Mouse (Mus musculus): ENCODE measurements at regions not wholly inside any gene's neighbourhood (a gene's known extent, or its start where the extent isn't known, plus 50 kb on each side); places are given as distances from the start of the nearest gene placed in this dataset.

DNA sequence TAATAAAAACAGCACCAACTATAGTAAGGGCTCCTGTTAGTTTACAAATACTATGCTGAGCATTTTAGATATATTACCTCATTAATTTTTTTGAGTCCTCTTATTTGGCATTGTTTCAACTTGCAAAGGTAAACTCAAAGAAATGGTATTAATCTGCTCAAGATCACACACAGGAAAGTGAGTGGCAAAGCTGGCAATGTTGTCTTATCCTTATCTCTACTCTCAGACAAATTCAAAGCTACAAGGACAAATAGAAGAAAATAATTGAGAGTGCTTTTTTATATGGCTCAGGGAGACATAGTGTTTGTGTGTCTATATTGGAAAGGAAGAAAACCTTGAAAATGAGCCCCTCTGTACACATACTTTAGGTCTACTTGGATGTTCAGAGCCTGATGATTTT, 411.9 kb upstream of the Mgat4c start:
- Histone ChIP-seq H3K27ac (replicated peaks; ENCODE audit: low read depth, low read length) (no peak overlapping the region), H3K9ac (ENCODE audit: low read depth, low read length) (no peak overlapping the region), H3K4me1 (ENCODE audit: control insufficient read depth, insufficient read depth, low read length) (no peaks in the 10 kb centered on the region), H3K27me3 (replicated peaks; ENCODE audit: control insufficient read depth, insufficient read depth, low read length) (no peaks in the 10 kb centered on the region), H3K36me3 (ENCODE audit: control insufficient read depth, insufficient read depth, low read length) (no peaks in the 10 kb centered on the region), H3K4me2 (ENCODE audit: low read depth, low read length) (no peak overlapping the region), H3K9me3 (ENCODE audit: control insufficient read depth, low read length) (no peaks in the 10 kb centered on the region), H3K4me3 (ENCODE audit: low read depth, low read length) (no peak overlapping the region)
- DNase-seq (ENCODE audit: low spot score) (no peak), ATAC-seq (ENCODE audit: low read depth) (no peak)

DNA sequence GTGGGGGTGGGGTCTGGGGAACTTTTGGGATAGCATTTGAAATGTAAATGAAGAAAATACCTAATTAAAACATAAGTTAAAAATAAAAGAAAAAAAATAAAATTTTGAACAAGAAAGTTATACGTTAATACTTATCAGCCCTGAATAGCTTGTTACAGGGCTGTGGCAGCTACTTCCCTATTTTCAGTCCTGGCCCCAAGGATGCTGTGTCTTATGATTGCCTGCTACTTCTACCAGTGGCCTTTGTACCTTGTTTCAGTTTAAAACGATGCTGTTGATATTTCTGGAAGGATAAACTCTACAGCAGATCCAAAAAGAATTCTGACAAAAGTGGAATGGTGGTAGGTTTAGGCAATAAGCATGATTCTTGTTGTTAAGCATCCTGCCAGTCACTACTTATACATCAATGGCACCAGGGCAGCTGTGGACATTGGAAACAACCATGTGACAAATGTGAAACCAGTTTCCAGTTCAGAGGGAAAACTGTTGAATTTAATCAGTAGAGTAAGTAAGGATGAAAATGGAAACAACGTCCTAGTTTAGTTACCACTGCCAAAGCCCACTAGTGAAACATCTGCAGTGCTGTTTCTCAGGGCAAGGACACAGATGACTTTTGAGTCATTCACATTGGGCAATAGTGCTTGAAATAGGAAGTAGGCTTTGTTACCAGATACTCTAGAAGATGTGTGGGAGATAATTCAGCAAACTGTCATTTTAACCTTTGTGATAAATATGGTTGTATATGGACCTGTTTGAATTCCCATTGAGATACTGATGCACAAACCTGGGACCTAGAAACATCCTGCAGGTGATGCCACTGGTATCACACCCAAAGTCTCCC, 409.6 kb upstream of the Mgat4c start:
- Histone ChIP-seq H3K27me3 (replicated peaks; ENCODE audit: control insufficient read depth, insufficient read depth, low read length) (no peaks in the 10 kb centered on the region), H3K9me3 (ENCODE audit: control insufficient read depth, low read length) (no peaks in the 10 kb centered on the region), H3K36me3 (ENCODE audit: control insufficient read depth, insufficient read depth, low read length) (no peaks in the 10 kb centered on the region), H3K4me1 (ENCODE audit: control insufficient read depth, insufficient read depth, low read length) (no peaks in the 10 kb centered on the region), H3K27ac (replicated peaks; ENCODE audit: low read depth, low read length) (no peak overlapping the region), H3K4me3 (ENCODE audit: low read depth, low read length) (no peak overlapping the region), H3K4me2 (ENCODE audit: low read depth, low read length) (no peak overlapping the region), H3K9ac (ENCODE audit: low read depth, low read length) (no peak overlapping the region)
- WGBS = 71% methylated on average over 3 of the region's 3 CpGs
- ATAC-seq (ENCODE audit: low read depth) = no peak
- DNase-seq (ENCODE audit: low spot score) = no peak

DNA sequence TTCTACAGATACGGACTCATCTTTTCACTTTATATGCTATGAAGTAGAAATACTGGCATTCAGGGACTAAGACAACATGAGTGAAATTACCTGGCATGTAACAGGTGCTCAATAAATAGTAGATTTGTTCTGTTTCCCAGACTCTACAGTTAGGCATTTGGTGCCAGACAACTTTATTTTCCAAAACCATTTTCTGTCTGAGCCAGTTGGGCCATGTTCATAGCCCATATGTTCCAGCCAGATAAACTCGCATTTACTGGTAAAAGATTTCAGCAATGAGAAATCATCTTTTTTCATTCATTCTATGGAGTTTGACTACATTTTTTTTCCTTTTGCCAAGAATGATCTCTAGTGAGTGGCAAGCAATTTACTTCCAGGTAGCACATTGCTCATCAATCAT, 393.2 kb upstream of the Mgat4c start:
- Histone ChIP-seq H3K27me3 (replicated peaks; ENCODE audit: control insufficient read depth, insufficient read depth, low read length) (no peaks in the 10 kb centered on the region), H3K4me2 (ENCODE audit: low read depth, low read length) (no peak overlapping the region), H3K36me3 (ENCODE audit: control insufficient read depth, insufficient read depth, low read length) (no peaks in the 10 kb centered on the region), H3K4me3 (ENCODE audit: low read depth, low read length) (no peak overlapping the region), H3K9me3 (ENCODE audit: control insufficient read depth, low read length) (no peaks in the 10 kb centered on the region), H3K27ac (replicated peaks; ENCODE audit: low read depth, low read length) (no peak overlapping the region), H3K9ac (ENCODE audit: low read depth, low read length) (no peak overlapping the region), H3K4me1 (ENCODE audit: control insufficient read depth, insufficient read depth, low read length) (no peaks in the 10 kb centered on the region)
- 97% methylated on average over 2 of the region's 2 CpGs for WGBS
- DNase-seq (ENCODE audit: low spot score) (no peak), ATAC-seq (ENCODE audit: low read depth) (no peak)

DNA sequence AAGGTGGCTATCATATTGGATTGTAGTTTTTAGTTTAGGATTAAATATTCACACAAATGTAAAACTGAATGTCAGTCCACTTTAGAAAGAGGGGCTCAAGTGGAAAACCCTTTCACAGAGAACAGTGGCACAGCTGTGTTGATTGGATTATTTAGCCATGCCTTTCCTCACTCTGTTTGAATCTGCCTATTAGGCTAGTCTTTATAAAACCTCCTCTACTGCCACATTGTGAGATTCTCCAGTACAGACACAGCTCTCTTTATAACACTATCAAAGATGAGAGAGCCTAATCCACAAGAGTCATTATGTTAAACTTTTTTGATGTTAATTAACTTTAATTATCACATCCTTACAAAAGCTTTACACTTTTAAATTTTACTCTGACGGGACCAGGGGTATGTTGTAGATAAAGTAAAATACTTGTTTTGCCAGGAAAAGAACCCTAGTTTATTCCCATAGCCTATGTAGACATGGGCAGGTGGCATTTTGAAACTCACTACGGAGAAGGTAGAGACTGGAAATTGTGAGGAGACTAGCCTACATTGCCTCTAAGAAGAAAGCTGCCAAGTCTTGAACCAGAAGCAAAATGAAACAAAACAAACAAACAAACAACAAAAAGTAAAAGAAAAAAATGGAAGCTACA, 379.0 kb upstream of the Mgat4c start:
- H3K27ac ChIP-seq (replicated peaks; ENCODE audit: low read depth, low read length) = no peak overlapping the region
- no peak overlapping the region for H3K4me2 ChIP-seq (ENCODE audit: low read depth, low read length)
- H3K27me3 ChIP-seq (replicated peaks; ENCODE audit: control insufficient read depth, insufficient read depth, low read length) = no peaks in the 10 kb centered on the region
- H3K4me3 ChIP-seq (ENCODE audit: low read depth, low read length) = no peak overlapping the region
- 58% methylated on average over 2 of the region's 2 CpGs for WGBS
- no peak overlapping the region for H3K9ac ChIP-seq (ENCODE audit: low read depth, low read length)
- H3K4me1 ChIP-seq (ENCODE audit: control insufficient read depth, insufficient read depth, low read length) = no peaks in the 10 kb centered on the region
- ATAC-seq (ENCODE audit: low read depth) = no peak
- no peak for DNase-seq (ENCODE audit: low spot score)
- H3K9me3 ChIP-seq (ENCODE audit: control insufficient read depth, low read length) = no peaks in the 10 kb centered on the region
- no peaks in the 10 kb centered on the region for H3K36me3 ChIP-seq (ENCODE audit: control insufficient read depth, insufficient read depth, low read length)

GRCm38 (mm10) chr10:101304075-101304474, 377.2 kb upstream of the Mgat4c start:
- no peak overlapping the region for H3K4me2 ChIP-seq (ENCODE audit: low read depth, low read length)
- H3K4me3 ChIP-seq (ENCODE audit: low read depth, low read length) = no peak overlapping the region
- H3K27me3 ChIP-seq (replicated peaks; ENCODE audit: control insufficient read depth, insufficient read depth, low read length) = no peaks in the 10 kb centered on the region
- H3K9me3 ChIP-seq (ENCODE audit: control insufficient read depth, low read length) = no peaks in the 10 kb centered on the region
- no peak overlapping the region for H3K9ac ChIP-seq (ENCODE audit: low read depth, low read length)
- no peak overlapping the region for H3K27ac ChIP-seq (replicated peaks; ENCODE audit: low read depth, low read length)
- no peaks in the 10 kb centered on the region for H3K36me3 ChIP-seq (ENCODE audit: control insufficient read depth, insufficient read depth, low read length)
- no peaks in the 10 kb centered on the region for H3K4me1 ChIP-seq (ENCODE audit: control insufficient read depth, insufficient read depth, low read length)
- ATAC-seq (ENCODE audit: low read depth) (no peak), DNase-seq (ENCODE audit: low spot score) (no peak)

GRCm38 (mm10) chr10:101316659-101317338, 364.5 kb upstream of the Mgat4c start:
- H3K27me3 ChIP-seq (replicated peaks; ENCODE audit: control insufficient read depth, insufficient read depth, low read length) = no peaks in the 10 kb centered on the region
- 58% methylated on average over 3 of the region's 3 CpGs for whole genome bisulfite sequencing
- no peak overlapping the region for H3K4me3 ChIP-seq (ENCODE audit: low read depth, low read length)
- H3K9me3 ChIP-seq (ENCODE audit: control insufficient read depth, low read length) = no peaks in the 10 kb centered on the region
- H3K9ac ChIP-seq (ENCODE audit: low read depth, low read length) = no peak overlapping the region
- no peaks in the 10 kb centered on the region for H3K4me1 ChIP-seq (ENCODE audit: control insufficient read depth, insufficient read depth, low read length)
- H3K4me2 ChIP-seq (ENCODE audit: low read depth, low read length) = no peak overlapping the region
- H3K27ac ChIP-seq (replicated peaks; ENCODE audit: low read depth, low read length) = no peak overlapping the region
- ATAC-seq (ENCODE audit: low read depth) (peak; percentile 57), DNase-seq (ENCODE audit: low spot score) (peak; percentile 85)
- no peaks in the 10 kb centered on the region for H3K36me3 ChIP-seq (ENCODE audit: control insufficient read depth, insufficient read depth, low read length)

DNA sequence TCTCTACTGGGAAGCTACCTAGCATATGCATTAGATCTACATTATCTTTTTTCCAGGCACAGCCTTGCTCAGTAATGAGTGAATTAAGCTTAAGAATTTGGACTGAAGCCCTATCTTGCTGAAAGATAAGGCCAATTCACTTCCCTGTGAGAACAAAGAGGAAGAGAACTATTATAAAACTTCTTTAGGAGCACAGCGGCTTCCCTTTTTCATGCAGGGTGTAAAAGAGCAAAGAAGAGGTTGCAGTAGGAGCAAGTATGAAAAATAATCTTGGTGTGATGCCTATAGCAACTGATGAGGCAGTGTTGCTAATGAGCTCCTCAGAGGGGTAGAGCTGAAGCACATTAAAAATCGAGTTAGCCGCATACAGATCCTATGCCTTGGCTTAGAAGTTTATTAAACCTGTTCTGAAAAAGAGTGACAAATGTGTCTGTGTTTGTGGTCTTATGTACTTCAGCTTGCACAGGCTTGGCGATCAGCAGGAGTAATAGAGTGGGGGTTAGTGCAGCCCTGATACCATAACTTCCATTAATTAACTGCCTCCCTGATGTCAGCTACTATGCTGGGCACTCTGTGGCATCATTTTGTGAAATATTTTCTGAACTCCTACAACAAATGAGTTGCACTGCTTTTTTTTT, 360.1 kb upstream of the Mgat4c start:
- DNase-seq (ENCODE audit: low spot score) (no peak), ATAC-seq (ENCODE audit: low read depth) (no peak)
- no peak overlapping the region for H3K4me3 ChIP-seq (ENCODE audit: low read depth, low read length)
- 80% methylated on average over 4 of the region's 4 CpGs for WGBS
- H3K9me3 ChIP-seq (ENCODE audit: control insufficient read depth, low read length) = no peaks in the 10 kb centered on the region
- no peak overlapping the region for H3K9ac ChIP-seq (ENCODE audit: low read depth, low read length)
- no peak overlapping the region for H3K27ac ChIP-seq (replicated peaks; ENCODE audit: low read depth, low read length)
- no peaks in the 10 kb centered on the region for H3K36me3 ChIP-seq (ENCODE audit: control insufficient read depth, insufficient read depth, low read length)
- H3K4me1 ChIP-seq (ENCODE audit: control insufficient read depth, insufficient read depth, low read length) = no peaks in the 10 kb centered on the region
- H3K27me3 ChIP-seq (replicated peaks; ENCODE audit: control insufficient read depth, insufficient read depth, low read length) = no peaks in the 10 kb centered on the region
- H3K4me2 ChIP-seq (ENCODE audit: low read depth, low read length) = no peak overlapping the region

GRCm38 (mm10) chr10:101324537-101324936, 356.8 kb upstream of the Mgat4c start:
- Histone ChIP-seq H3K9me3 (ENCODE audit: control insufficient read depth, low read length) (no peaks in the 10 kb centered on the region), H3K27ac (replicated peaks; ENCODE audit: low read depth, low read length) (no peak overlapping the region), H3K4me3 (ENCODE audit: low read depth, low read length) (no peak overlapping the region), H3K27me3 (replicated peaks; ENCODE audit: control insufficient read depth, insufficient read depth, low read length) (no peaks in the 10 kb centered on the region), H3K9ac (ENCODE audit: low read depth, low read length) (no peak overlapping the region), H3K36me3 (ENCODE audit: control insufficient read depth, insufficient read depth, low read length) (no peaks in the 10 kb centered on the region), H3K4me2 (ENCODE audit: low read depth, low read length) (no peak overlapping the region), H3K4me1 (ENCODE audit: control insufficient read depth, insufficient read depth, low read length) (no peaks in the 10 kb centered on the region)
- DNase-seq (ENCODE audit: low spot score) (no peak), ATAC-seq (ENCODE audit: low read depth) (no peak)
- 87% methylated on average over 1 of the region's 1 CpGs for WGBS

All from embryonic facial prominence, embryonic 14.5 days (tissue).